Mouse (Mus musculus) heart, adult 2 months (tissue): ENCODE measurements around the gene Mamdc2.

Experiments used
- CTCF ChIP-seq: fragments of 200-600 bp; IDR thresholded peaks from 2 replicates; pipeline ENCODE4 v1.8.1; 2022; ENCODE audit warnings: antibody characterized with exemption, mild to moderate bottlenecking, moderate library complexity
- EP300 ChIP-seq: fragments of 200-500 bp; IDR thresholded peaks from 2 replicates; pipeline ENCODE4 v1.6.1; 2011; ENCODE audit warnings: low read depth, low read length, control low read depth; ENCODE audit not compliant: insufficient read depth
- POLR2A ChIP-seq: fragments of 200-500 bp; IDR thresholded peaks from 2 replicates; pipeline ENCODE4 v1.6.1; 2011; ENCODE audit warnings: mild to moderate bottlenecking, low read depth, low read length, control low read depth; ENCODE audit not compliant: insufficient read depth

DNA sequence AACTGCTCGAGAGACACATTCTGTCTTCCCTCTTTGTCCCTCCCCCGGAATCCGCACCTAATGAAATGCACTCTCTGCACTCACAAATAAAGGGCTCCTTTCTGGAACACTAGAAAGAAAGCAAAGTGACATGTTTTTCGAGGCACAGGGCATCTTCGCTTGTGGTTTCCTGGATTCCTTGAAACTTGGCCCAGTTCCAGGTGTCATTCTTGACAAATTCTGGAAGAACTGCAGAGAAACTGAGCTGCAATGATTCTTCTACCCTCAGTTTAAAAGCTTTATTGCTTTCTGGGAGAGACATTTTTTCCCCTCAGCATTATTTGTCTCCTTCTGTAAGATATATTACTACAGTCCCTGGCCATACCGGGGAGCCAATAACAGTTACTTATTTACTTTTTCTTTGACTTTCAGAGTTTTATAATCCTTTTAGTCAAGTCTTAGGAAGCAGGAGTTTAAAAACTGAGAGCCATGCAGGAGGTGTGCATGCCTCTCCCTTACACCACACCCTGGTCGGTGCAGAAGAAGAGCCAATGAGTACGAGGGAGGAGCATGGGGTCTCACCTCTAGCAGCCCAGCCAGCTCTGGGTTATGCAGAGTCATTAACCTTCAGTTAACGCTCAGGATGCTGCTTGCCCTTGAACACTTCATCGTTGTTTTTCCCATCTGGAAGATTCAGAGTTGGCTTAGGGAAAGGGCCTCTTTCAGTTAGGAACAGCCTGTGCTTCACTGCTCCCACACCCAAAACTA lies 49.1 kb upstream of the Mamdc2 start:
- TF ChIP-seq POLR2A: no peak
- no peak for TF ChIP-seq CTCF
- TF ChIP-seq EP300: no peak
